Mouse (Mus musculus) MEL (cell line): ENCODE measurements around the gene Sh3pxd2b. TPM values are rescaled to one million over a fixed set of nuclear protein-coding genes. Genes with fewer than 3 reads are reported as not detected.

Experiments
- DNase-seq: peaks from one replicate; pipeline ENCODE4 v3.0.0; 2011; ENCODE audit warnings: low read depth, low spot score
- H3K27ac ChIP-seq: 2 replicates; pipeline ENCODE4 v1.5.1; 2012; ENCODE audit warnings: low read depth, mild to moderate bottlenecking, control low read depth, low read length, moderate library complexity; ENCODE audit not compliant: control insufficient read depth
- H3K27me3 ChIP-seq, 2 experiments: fragments of 150-350 bp in 1 of 2; sonication (generic) in 1 of 2; 2 replicates each; pipeline ENCODE4 v1.6.1; 2012; ENCODE audit warnings: low read length in 2 of 2, mild to moderate bottlenecking in 2 of 2, improper control_type of control experiment in 1 of 2, moderate library complexity in 1 of 2; ENCODE audit not compliant: insufficient read depth in 2 of 2, control insufficient read depth in 1 of 2
- H3K36me3 ChIP-seq, 2 experiments: 2 replicates each; pipeline ENCODE4 v1.6.1; 2012 to 2014; ENCODE audit warnings: low read length in 2 of 2, improper control_type of control experiment in 1 of 2, inconsistent platforms in 1 of 2, mild to moderate bottlenecking in 1 of 2; ENCODE audit not compliant: insufficient read depth in 2 of 2, control insufficient read depth in 1 of 2
- H3K4me1 ChIP-seq, 2 experiments: fragments of 150-350 bp in 1 of 2; sonication (generic) in 1 of 2; 2 replicates each; pipeline ENCODE4 v1.6.1; 2012; ENCODE audit warnings: low read length in 2 of 2, improper control_type of control experiment in 1 of 2, mild to moderate bottlenecking in 1 of 2; ENCODE audit not compliant: insufficient read depth in 2 of 2, control insufficient read depth in 1 of 2
- H3K4me3 ChIP-seq, 2 experiments: fragments of 150-350 bp in 1 of 2; sonication (generic) in 1 of 2; 2 replicates each; pipeline ENCODE4 v1.5.1; 2012; ENCODE audit warnings: low read depth in 2 of 2, low read length in 2 of 2, mild to moderate bottlenecking in 2 of 2, moderate library complexity in 2 of 2, control low read depth in 1 of 2, improper control_type of control experiment in 1 of 2; ENCODE audit not compliant: control insufficient read depth in 1 of 2, insufficient read depth in 1 of 2
- H3K79me2 ChIP-seq: 2 replicates; pipeline ENCODE4 v1.6.1; 2012; ENCODE audit warnings: mild to moderate bottlenecking, low read length, moderate library complexity; ENCODE audit not compliant: control insufficient read depth, poor library complexity, insufficient read depth
- H3K9ac ChIP-seq: 2 replicates; pipeline ENCODE4 v1.6.1; 2012; ENCODE audit warnings: low read depth, mild to moderate bottlenecking, control low read depth, low read length, moderate library complexity; ENCODE audit not compliant: control insufficient read depth, poor library complexity, severe bottlenecking
- H3K9me3 ChIP-seq: fragments of 150-350 bp; sonication (generic); replicated peaks from 2 replicates; pipeline ENCODE4 v1.6.1; 2012; ENCODE audit warnings: mild to moderate bottlenecking, low read length, improper control_type of control experiment, moderate library complexity; ENCODE audit not compliant: insufficient read depth
- BHLHE40 ChIP-seq: IDR thresholded peaks from 2 replicates; pipeline ENCODE4 v1.6.1; 2012; ENCODE audit warnings: low read depth, mild to moderate bottlenecking, inconsistent platforms, low read length, improper control_type of control experiment, borderline replicate concordance
- CHD1 ChIP-seq: IDR thresholded peaks from 2 replicates; pipeline ENCODE4 v1.6.1; 2012; ENCODE audit warnings: low read depth, mild to moderate bottlenecking, inconsistent platforms, low read length, improper control_type of control experiment
- CTCF ChIP-seq, 3 experiments: IDR thresholded peaks in 2 of 3; conservative IDR thresholded peaks in 1 of 3; 2 replicates each; pipeline ENCODE4 v1.5.1; 2011 to 2012; ENCODE audit warnings: low read length in 3 of 3, low read depth in 2 of 3, mild to moderate bottlenecking in 2 of 3, improper control_type of control experiment in 1 of 3, inconsistent platforms in 1 of 3, mixed read lengths in 1 of 3, moderate library complexity in 1 of 3; ENCODE audit not compliant: control insufficient read depth in 1 of 3, insufficient read depth in 1 of 3, poor library complexity in 1 of 3, severe bottlenecking in 1 of 3
- E2F4 ChIP-seq: IDR thresholded peaks from 2 replicates; pipeline ENCODE4 v1.6.1; 2011; ENCODE audit warnings: low read depth, low read length, improper control_type of control experiment, borderline replicate concordance
- EP300 ChIP-seq, 2 experiments: IDR thresholded peaks; 2 replicates each; pipeline ENCODE4 v1.6.1; 2011; ENCODE audit warnings: improper control_type of control experiment in 2 of 2, low read length in 2 of 2, low read depth in 1 of 2, mild to moderate bottlenecking in 1 of 2
- HCFC1 ChIP-seq: IDR thresholded peaks from 2 replicates; pipeline ENCODE4 v1.6.1; 2012; ENCODE audit warnings: low read depth, mild to moderate bottlenecking, inconsistent platforms, low read length, improper control_type of control experiment, moderate library complexity
- MAX ChIP-seq: IDR thresholded peaks from 2 replicates; pipeline ENCODE4 v1.6.1; 2011; ENCODE audit warnings: low read length, improper control_type of control experiment
- MAZ ChIP-seq: IDR thresholded peaks from 2 replicates; pipeline ENCODE4 v1.6.1; 2012; ENCODE audit warnings: low read depth, mild to moderate bottlenecking, inconsistent platforms, low read length, improper control_type of control experiment
- MXI1 ChIP-seq: IDR thresholded peaks from 2 replicates; pipeline ENCODE4 v1.6.1; 2011; ENCODE audit warnings: mild to moderate bottlenecking, low read depth, low read length, improper control_type of control experiment
- MYB ChIP-seq: IDR thresholded peaks from 2 replicates; pipeline ENCODE4 v1.6.1; 2011; ENCODE audit warnings: mild to moderate bottlenecking, low read depth, low read length, improper control_type of control experiment
- NRF1 ChIP-seq: IDR thresholded peaks from 2 replicates; pipeline ENCODE4 v1.6.1; 2014; ENCODE audit warnings: low read depth, mild to moderate bottlenecking, inconsistent platforms, low read length, improper control_type of control experiment, moderate library complexity; ENCODE audit not compliant: poor library complexity, insufficient read depth, severe bottlenecking
- RCOR1 ChIP-seq: IDR thresholded peaks from 2 replicates; pipeline ENCODE4 v1.6.1; 2012; ENCODE audit warnings: low read depth, mild to moderate bottlenecking, inconsistent platforms, low read length, improper control_type of control experiment
- SIN3A ChIP-seq: IDR thresholded peaks from 2 replicates; pipeline ENCODE4 v1.6.1; 2012; ENCODE audit warnings: low read length, improper control_type of control experiment, inconsistent platforms
- TAL1 ChIP-seq: IDR thresholded peaks from 2 replicates; pipeline ENCODE4 v1.6.1; 2012; ENCODE audit warnings: mild to moderate bottlenecking, inconsistent platforms, low read length, moderate library complexity, mixed read lengths
- TCF12 ChIP-seq: IDR thresholded peaks from 2 replicates; pipeline ENCODE4 v1.6.1; 2014; ENCODE audit warnings: low read depth, mild to moderate bottlenecking, inconsistent platforms, low read length, improper control_type of control experiment, moderate library complexity
- UBTF ChIP-seq: IDR thresholded peaks from 2 replicates; pipeline ENCODE4 v1.6.1; 2012; ENCODE audit warnings: low read depth, mild to moderate bottlenecking, inconsistent platforms, low read length, improper control_type of control experiment, moderate library complexity, borderline replicate concordance; ENCODE audit not compliant: insufficient read depth
- USF1 ChIP-seq: IDR thresholded peaks from 2 replicates; pipeline ENCODE4 v1.6.1; 2014; ENCODE audit warnings: low read depth, mild to moderate bottlenecking, inconsistent platforms, low read length, improper control_type of control experiment, moderate library complexity
- USF2 ChIP-seq, 2 experiments: IDR thresholded peaks; 2 replicates each; pipeline ENCODE4 v1.6.1; 2011 to 2012; ENCODE audit warnings: improper control_type of control experiment in 2 of 2, low read length in 2 of 2, borderline replicate concordance in 1 of 2, inconsistent platforms in 1 of 2, low read depth in 1 of 2, mild to moderate bottlenecking in 1 of 2; ENCODE audit not compliant: insufficient read depth in 1 of 2
- ZKSCAN1 ChIP-seq: IDR thresholded peaks from 2 replicates; pipeline ENCODE4 v1.6.1; 2012; ENCODE audit warnings: low read depth, mild to moderate bottlenecking, inconsistent platforms, low read length, improper control_type of control experiment, moderate library complexity
- polyA plus RNA-seq, 2 experiments: library from polyadenylated mRNA; stranded (reverse) in 1 of 2; unstranded in 1 of 2; fragments of >175 nt in 1 of 2; fragments of >200 nt in 1 of 2; gene quantifications; 2 replicates each; pipeline versions ENCODE4 v1.2.1 to v1.2.4; 2012; ENCODE audit warnings: low replicate concordance in 2 of 2, low read depth in 1 of 2; ENCODE audit not compliant: insufficient read length in 2 of 2, insufficient read depth in 1 of 2, missing spikeins in 1 of 2
- total RNA-seq: library from RNA; depleted of rRNA; stranded (reverse); fragments of 300-350 nt; gene quantifications from 2 replicates; pipeline ENCODE4 v1.2.3, GENCODE M21; 2012

Gene Sh3pxd2b
- total and polyA plus RNA-seq, 3 experiments, result 9.6 to 17.0 TPM; not detected in 1

DNA sequence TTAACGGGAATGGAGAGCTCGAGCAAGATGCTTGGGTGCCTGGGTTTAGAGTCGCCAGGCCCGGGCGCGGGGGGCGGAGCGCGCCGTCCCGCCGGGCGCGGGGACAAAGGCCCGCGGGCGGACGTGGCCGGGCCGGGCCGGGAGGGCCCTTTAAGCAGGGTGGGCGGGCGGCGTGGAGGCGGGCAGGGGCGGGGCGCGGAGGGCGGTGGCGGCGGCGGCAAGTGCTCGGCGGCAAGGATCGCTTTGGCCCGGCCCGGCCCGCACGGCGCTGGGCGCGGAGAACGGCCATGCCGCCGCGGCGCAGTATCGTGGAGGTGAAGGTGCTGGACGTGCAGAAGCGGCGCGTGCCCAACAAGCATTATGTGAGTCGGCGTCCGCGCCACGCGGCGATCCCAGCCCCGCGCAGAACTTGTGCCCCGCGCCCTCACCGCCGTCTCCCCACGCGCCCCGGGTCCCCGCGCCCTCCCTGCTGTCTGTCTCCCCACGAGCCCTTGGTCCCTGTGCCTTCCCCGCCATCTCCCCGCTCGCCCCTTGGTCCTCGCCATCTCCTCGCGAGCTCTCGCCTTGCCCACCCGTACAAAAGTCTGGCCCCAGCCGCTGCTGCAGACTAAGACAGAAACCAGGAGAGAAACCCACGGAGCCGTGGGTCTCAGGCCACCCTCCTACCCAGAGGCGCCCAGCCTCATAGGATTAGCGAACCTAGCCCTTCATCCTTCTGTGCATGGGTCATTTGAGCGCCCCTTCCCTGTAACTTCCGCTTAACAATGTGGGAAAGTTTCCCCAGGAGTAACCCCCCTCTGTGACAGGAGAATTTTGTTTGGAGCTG lies at the start of gene Sh3pxd2b (continued):
- TF ChIP-seq SIN3A, result no peak
- no peak for TF ChIP-seq MYB
- 0 out of 2 replicates have a peak, but pooled peaks have one; percentile 12 for TF ChIP-seq HCFC1
- no peak for TF ChIP-seq USF1
- no peak; the same call in none of the 2 replicates for TF ChIP-seq MXI1
- TF ChIP-seq, all 39 proteins: peak for 8

DNA sequence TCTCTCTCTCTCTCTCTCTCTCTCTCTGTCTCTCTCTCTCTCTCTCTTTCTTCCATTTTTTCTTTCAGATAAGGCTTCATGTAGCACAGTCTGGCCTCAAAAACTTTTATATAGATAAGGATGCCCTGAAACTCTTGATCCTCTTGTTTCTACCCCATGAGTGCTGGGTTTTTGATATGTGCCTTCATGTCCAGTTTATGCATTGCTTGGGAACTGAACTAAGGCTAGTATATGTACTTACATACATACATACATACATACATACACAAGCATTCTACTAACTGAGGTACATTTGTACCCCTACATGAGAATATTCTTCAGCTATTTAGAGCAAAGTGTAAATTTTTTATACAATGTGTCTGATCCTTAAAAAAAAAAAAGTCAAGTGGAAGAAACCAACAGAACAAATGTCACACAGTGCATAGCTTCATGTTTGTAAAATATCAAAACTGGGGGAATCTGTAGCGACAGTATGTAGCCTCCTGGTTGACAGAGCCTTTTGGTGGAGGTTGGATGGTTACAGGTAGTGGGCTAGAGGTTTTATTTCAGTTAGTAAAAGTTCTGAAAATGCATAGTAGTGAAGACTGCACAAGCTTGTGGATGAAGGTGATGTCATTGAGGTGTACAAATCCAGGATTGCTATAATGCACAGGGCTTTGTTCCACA lies 49.6 kb upstream of the Sh3pxd2b start:
- Histone ChIP-seq H3K36me3 (no peaks in the 10 kb centered on the region; a peak in 1 of 4 replicates), H3K9me3 (no peaks in the 10 kb centered on the region), H3K27ac (no peak overlapping the region), H3K4me3 (no peak overlapping the region), H3K9ac (no peak overlapping the region), H3K4me1 (peaks cover 2 to 7% of the 10 kb centered on the region in 2 experiments), H3K79me2 (no peaks in the 10 kb centered on the region), H3K27me3 (no peaks in the 10 kb centered on the region)
- DNase-seq, result no peak
- TF ChIP-seq E2F4, result no peak
- TF ChIP-seq USF1, result no peak
- no peak for TF ChIP-seq CHD1
- TF ChIP-seq NRF1, result no peak
- no peak for TF ChIP-seq EP300 (IDR thresholded peaks at IDR 0.05; ENCODE audit: low read depth in 1 of 2, low read length in 2 of 2)
- TF ChIP-seq MAX, result no peak
- no peak for TF ChIP-seq SIN3A
- TF ChIP-seq MAZ, result no peak
- no peak for TF ChIP-seq RCOR1
- TF ChIP-seq UBTF, result no peak
- no peak for TF ChIP-seq ZKSCAN1
- no peak for TF ChIP-seq BHLHE40
- TF ChIP-seq TCF12, result no peak
- no peak for TF ChIP-seq USF2 (IDR thresholded peaks at IDR 0.05; ENCODE audit: borderline replicate concordance in 1 of 2, insufficient read depth in 1 of 2, low read depth in 1 of 2, low read length in 2 of 2)
- TF ChIP-seq CTCF (IDR thresholded peaks at IDR 0.05 in 2 of 3, conservative IDR thresholded peaks at IDR 0.05 in 1 of 3; ENCODE audit: control insufficient read depth in 1 of 3, insufficient read depth in 1 of 3, low read depth in 2 of 3, low read length in 3 of 3, poor library complexity in 1 of 3, severe bottlenecking in 1 of 3), result no peak
- TF ChIP-seq TAL1, result no peak
